Mouse (Mus musculus): ENCODE data around the gene Pprc1. TPM values are rescaled to one million over a fixed set of nuclear protein-coding genes. Genes with fewer than 3 reads are reported as not detected.

The Pprc1 gene
- polyA plus RNA-seq, 1 experiment from 2014 or later, result 44.6 TPM

- WGBS, result 26% methylated on average over 6 of the region's 6 CpGs
Measured at GRCm38 (mm10) chr19:46037243-46037924, 7.3 kb upstream of the Pprc1 start.

GRCm38 (mm10) chr19:46037925-46038850 lies 6.5 kb upstream of the Pprc1 start:
- Histone ChIP-seq H3K4me2 (peak overlapping the region; percentile 71), H3K27me3 (no peaks in the 10 kb centered on the region), H3K36me3 (peaks cover 37% of the 10 kb centered on the region), H3K4me3 (replicated peaks) (peak overlapping the region; percentile 79), H3K9ac (peak overlapping the region; percentile 84), H3K9me3 (replicated peaks) (no peaks in the 10 kb centered on the region), H3K27ac (peak overlapping the region; percentile 97), H3K4me1 (peaks cover 65% of the 10 kb centered on the region)
- ATAC-seq (replicated peaks; ENCODE audit: low FRiP score), result no peak
- whole genome bisulfite sequencing, result 16% methylated on average over 13 of the region's 13 CpGs

More at GRCm38 (mm10) chr19:46037243-46037924, 7.3 kb upstream of the Pprc1 start:
- Histone ChIP-seq H3K27ac (peak overlapping the region; percentile 97), H3K4me3 (replicated peaks) (peak overlapping the region; percentile 79), H3K4me2 (peak overlapping the region; percentile 71), H3K36me3 (peaks cover 45% of the 10 kb centered on the region), H3K4me1 (peaks cover 57% of the 10 kb centered on the region), H3K9me3 (replicated peaks) (no peaks in the 10 kb centered on the region), H3K27me3 (no peaks in the 10 kb centered on the region), H3K9ac (peak overlapping the region; percentile 84)
- no peak for ATAC-seq (replicated peaks; ENCODE audit: low FRiP score)

- Histone ChIP-seq H3K27ac (peak overlapping the region; percentile 97), H3K9me3 (replicated peaks) (no peaks in the 10 kb centered on the region), H3K4me3 (replicated peaks) (peak overlapping the region; percentile 79), H3K36me3 (peaks cover 31% of the 10 kb centered on the region), H3K9ac (peak overlapping the region; percentile 84), H3K27me3 (no peaks in the 10 kb centered on the region), H3K4me1 (peaks cover 71% of the 10 kb centered on the region), H3K4me2 (peak overlapping the region; percentile 71)
- ATAC-seq (replicated peaks; ENCODE audit: low FRiP score), result peak; percentile 15
- under 1% methylated on average over 13 of the region's 17 CpGs for WGBS
Measured at GRCm38 (mm10) chr19:46038851-46039260, 5.8 kb upstream of the Pprc1 start.

GRCm38 (mm10) chr19:46039478-46039877 lies 5.2 kb upstream of the Pprc1 start:
- H3K9ac ChIP-seq, result peak overlapping the region; percentile 84
- peak overlapping the region; percentile 71 for H3K4me2 ChIP-seq
- H3K36me3 ChIP-seq, result peaks cover 24% of the 10 kb centered on the region
- no peaks in the 10 kb centered on the region for H3K27me3 ChIP-seq
- H3K9me3 ChIP-seq (replicated peaks), result no peaks in the 10 kb centered on the region
- ATAC-seq (replicated peaks; ENCODE audit: low FRiP score), result peak; percentile 80
- peak overlapping the region; percentile 79 for H3K4me3 ChIP-seq (replicated peaks)
- H3K27ac ChIP-seq, result peak overlapping the region; percentile 97
- under 1% methylated on average over 20 of the region's 30 CpGs for WGBS
- H3K4me1 ChIP-seq, result peaks cover 75% of the 10 kb centered on the region

- 45% methylated on average over 14 of the region's 14 CpGs for WGBS
- Histone ChIP-seq H3K36me3 (peaks cover 16% of the 10 kb centered on the region), H3K27ac (peak overlapping the region; percentile 97)
Measured at GRCm38 (mm10) chr19:46040149-46040902, 4.4 kb upstream of the Pprc1 start.

GRCm38 (mm10) chr19:46041299-46041932 lies 3.3 kb upstream of the Pprc1 start:
- Histone ChIP-seq H3K4me3 (replicated peaks) (peak overlapping the region; percentile 70), H3K36me3 (peaks cover 5% of the 10 kb centered on the region), H3K9me3 (replicated peaks) (no peaks in the 10 kb centered on the region), H3K9ac (peak overlapping the region; percentile 39), H3K4me1 (peaks cover 81% of the 10 kb centered on the region), H3K4me2 (peak overlapping the region; percentile 82), H3K27me3 (no peaks in the 10 kb centered on the region), H3K27ac (peak overlapping the region; percentile 97)
- no peak for ATAC-seq (replicated peaks; ENCODE audit: low FRiP score)
- 15% methylated on average over 7 of the region's 7 CpGs for WGBS

More at GRCm38 (mm10) chr19:46040149-46040902, 4.4 kb upstream of the Pprc1 start:
- ATAC-seq (replicated peaks; ENCODE audit: low FRiP score), result no peak
- H3K27me3 ChIP-seq, result no peaks in the 10 kb centered on the region
- H3K9ac ChIP-seq, result peak overlapping the region; percentile 84
- peaks cover 75% of the 10 kb centered on the region for H3K4me1 ChIP-seq
- peak overlapping the region; percentile 79 for H3K4me3 ChIP-seq (replicated peaks)
- H3K9me3 ChIP-seq (replicated peaks), result no peaks in the 10 kb centered on the region
- peak overlapping the region; percentile 71 for H3K4me2 ChIP-seq

- Histone ChIP-seq H3K4me3 (replicated peaks) (peak overlapping the region; percentile 70), H3K4me2 (peak overlapping the region; percentile 82), H3K9me3 (replicated peaks) (no peaks in the 10 kb centered on the region), H3K4me1 (peaks cover 81% of the 10 kb centered on the region), H3K27me3 (no peaks in the 10 kb centered on the region), H3K9ac (peak overlapping the region; percentile 39), H3K27ac (peak overlapping the region; percentile 97), H3K36me3 (no peaks in the 10 kb centered on the region)
- 2% methylated on average over 14 of the region's 14 CpGs for WGBS
- ATAC-seq (replicated peaks; ENCODE audit: low FRiP score), result peak; percentile 13
Measured at GRCm38 (mm10) chr19:46041933-46042475, 2.7 kb upstream of the Pprc1 start.

- peak overlapping the region; percentile 70 for H3K4me3 ChIP-seq (replicated peaks)
- 6% methylated on average over 6 of the region's 6 CpGs for WGBS
- peaks cover 79% of the 10 kb centered on the region for H3K4me1 ChIP-seq
- no peaks in the 10 kb centered on the region for H3K9me3 ChIP-seq (replicated peaks)
- peak overlapping the region; percentile 39 for H3K9ac ChIP-seq
- H3K36me3 ChIP-seq, result no peaks in the 10 kb centered on the region
- peak overlapping the region; percentile 97 for H3K27ac ChIP-seq
- peak overlapping the region; percentile 82 for H3K4me2 ChIP-seq
- no peaks in the 10 kb centered on the region for H3K27me3 ChIP-seq
- ATAC-seq (replicated peaks; ENCODE audit: low FRiP score), result 0 out of 2 replicates have a peak, but pooled peaks have one; percentile 5
Measured at GRCm38 (mm10) chr19:46042476-46043011, 2.1 kb upstream of the Pprc1 start.

GRCm38 (mm10) chr19:46043380-46043779 lies 1.3 kb upstream of the Pprc1 start:
- H3K4me2 ChIP-seq, result peak overlapping the region; percentile 82
- H3K9me3 ChIP-seq (replicated peaks), result no peaks in the 10 kb centered on the region
- 59% methylated on average over 7 of the region's 7 CpGs for WGBS
- H3K9ac ChIP-seq, result peak overlapping the region; percentile 83
- no peak for ATAC-seq (replicated peaks; ENCODE audit: low FRiP score)
- H3K27me3 ChIP-seq, result no peaks in the 10 kb centered on the region
- H3K27ac ChIP-seq, result peak overlapping the region; percentile 97
- H3K4me3 ChIP-seq (replicated peaks), result peak overlapping the region; percentile 70
- H3K36me3 ChIP-seq, result no peaks in the 10 kb centered on the region
- H3K4me1 ChIP-seq, result peaks cover 71% of the 10 kb centered on the region

- ATAC-seq (replicated peaks; ENCODE audit: low FRiP score), result peak; percentile 69
- Histone ChIP-seq H3K36me3 (no peaks in the 10 kb centered on the region), H3K27me3 (no peaks in the 10 kb centered on the region), H3K9me3 (replicated peaks) (no peaks in the 10 kb centered on the region), H3K4me2 (peak within 1 kb of the TSS; percentile 82), H3K4me3 (replicated peaks) (peak within 1 kb of the TSS; percentile 70), H3K4me1 (peaks cover 62% of the 10 kb centered on the region), H3K27ac (peak within 1 kb of the TSS; percentile 97), H3K9ac (peak within 1 kb of the TSS; percentile 83)
- 0% methylated on average over 74 of the region's 84 CpGs for WGBS
Measured at GRCm38 (mm10) chr19:46044993-46045695, 458 bp downstream of the Pprc1 start, which contains the start of gene Ldb1. Gene Ldb1 (minus strand): TSS chr19:46045214.

All from kidney, embryonic 15.5 days (tissue).